Mouse (Mus musculus): Measurements from ENCODE around the gene Alg3.

The Alg3 gene

GRCm38 (mm10) chr16:20611357-20612227 lies at the start of gene Alg3, which contains the start of the genes Eef1akmt4 and Gm49333:
Gene Alg3, minus strand, starts transcription at chr16:20611735.
Gene Eef1akmt4, plus strand, starts transcription at chr16:20611593.
Gene Gm49333, plus strand, starts transcription at chr16:20611610.
- DNase-seq (ENCODE audit: low spot score): peak; percentile 85

- DNase-seq (ENCODE audit: low spot score): no peak
Observed at GRCm38 (mm10) chr16:20657661-20658060, 46.1 kb upstream of the Alg3 start.

GRCm38 (mm10) chr16:20653315-20653714 lies 41.8 kb upstream of the Alg3 start:
- DNase-seq (ENCODE audit: low spot score): no peak

GRCm38 (mm10) chr16:20651947-20652310 lies 40.4 kb upstream of the Alg3 start:
- DNase-seq (ENCODE audit: low spot score): no peak

- peak; percentile 97 for DNase-seq (ENCODE audit: low spot score)
Observed at GRCm38 (mm10) chr16:20651076-20651946, 39.8 kb upstream of the Alg3 start, which contains the start of gene Psmd2. Gene Psmd2, plus strand, starts transcription at chr16:20651652.

GRCm38 (mm10) chr16:20643911-20644310 lies 32.4 kb upstream of the Alg3 start:
- no peak for DNase-seq (ENCODE audit: low spot score)

GRCm38 (mm10) chr16:20642161-20642560 lies 30.6 kb upstream of the Alg3 start:
- peak; percentile 70 for DNase-seq (ENCODE audit: low spot score)

GRCm38 (mm10) chr16:20638367-20638766 lies 26.8 kb upstream of the Alg3 start:
- DNase-seq (ENCODE audit: low spot score): no peak

- DNase-seq (ENCODE audit: low spot score): no peak
Observed at GRCm38 (mm10) chr16:20637410-20637809, 25.9 kb upstream of the Alg3 start.

- DNase-seq (ENCODE audit: low spot score): no peak
Observed at GRCm38 (mm10) chr16:20629731-20630634, 18.4 kb upstream of the Alg3 start, which contains the start of gene Ece2. Gene Ece2, plus strand, starts transcription at chr16:20629828.

- no peak for DNase-seq (ENCODE audit: low spot score)
Observed at GRCm38 (mm10) chr16:20628871-20629391, 17.4 kb upstream of the Alg3 start.

GRCm38 (mm10) chr16:20623211-20623610 lies 11.7 kb upstream of the Alg3 start:
- DNase-seq (ENCODE audit: low spot score): no peak

- peak; percentile 63 for DNase-seq (ENCODE audit: low spot score)
Observed at GRCm38 (mm10) chr16:20621991-20622685, 10.6 kb upstream of the Alg3 start.

GRCm38 (mm10) chr16:20621191-20621990 lies 9.9 kb upstream of the Alg3 start, which contains the start of gene Camk2n2:
Gene Camk2n2, minus strand, starts transcription at chr16:20621287.
- peak; percentile 58 for DNase-seq (ENCODE audit: low spot score)

- DNase-seq (ENCODE audit: low spot score): no peak
Observed at GRCm38 (mm10) chr16:20620751-20621190, 9.2 kb upstream of the Alg3 start.

- no peak for DNase-seq (ENCODE audit: low spot score)
Observed at GRCm38 (mm10) chr16:20620399-20620735, 8.8 kb upstream of the Alg3 start.

- no peak for DNase-seq (ENCODE audit: low spot score)
Observed at GRCm38 (mm10) chr16:20619541-20620398, 8.2 kb upstream of the Alg3 start.

GRCm38 (mm10) chr16:20610501-20611356 lies 806 bp downstream of the Alg3 start:
- DNase-seq (ENCODE audit: low spot score): peak; percentile 67
